In genomic region chr6:39592401-39593214, GRCm38 (mm10) we compare ENCODE assay signal across 1 mouse cellular context.
TF ChIP-seq lines count a peak whose summit lies in the region.

Ndufb2 (plus strand) TSS chr6:39592574.

TF ChIP-seq in CH12.LX, 34 proteins besides CTCF, POLR2A, EP300 and RAD21 (continued from another document):
- TF ChIP-seq NELFE (IDR thresholded peaks at IDR 0.05; ENCODE audit: low read depth, low read length): peak; percentile 88
- TF ChIP-seq JUND (conservative IDR thresholded peaks at IDR 0.05; ENCODE audit: low read depth, low read length): no peak
- peak; percentile 85; the same call in 1 of the 2 replicates for TF ChIP-seq KAT2A (IDR thresholded peaks at IDR 0.05; ENCODE audit: insufficient replicate concordance, low read length)
- no peak for TF ChIP-seq MEF2A (IDR thresholded peaks at IDR 0.05; ENCODE audit: borderline replicate concordance, low read depth, low read length)
- TF ChIP-seq ZMIZ1 (IDR thresholded peaks at IDR 0.05; ENCODE audit: low read depth, low read length): peak; percentile 71; the same call in 1 of the 2 replicates
- no peak for TF ChIP-seq SMC3 (IDR thresholded peaks at IDR 0.05; ENCODE audit: low read depth, low read length)
- no peak for TF ChIP-seq MYC (IDR thresholded peaks at IDR 0.05; ENCODE audit: low read depth, low read length)
- no peak for TF ChIP-seq ZC3H11A (IDR thresholded peaks at IDR 0.05; ENCODE audit: low read depth, low read length)
- TF ChIP-seq IRF4 (IDR thresholded peaks at IDR 0.05; ENCODE audit: low read depth, low read length): no peak
- TF ChIP-seq NRF1 (IDR thresholded peaks at IDR 0.05; ENCODE audit: low read depth, low read length): peak; percentile 64
- TF ChIP-seq SIN3A (IDR thresholded peaks at IDR 0.05; ENCODE audit: low read length): peak; percentile 77; the same call in 1 of the 2 replicates
TF ChIP-seq in CH12.LX: peak in this region for 14.
